Mouse (Mus musculus): ENCODE measurements at regions not wholly inside any gene's neighbourhood (a gene's known extent, or its start where the extent isn't known, plus 50 kb on each side); places are given as distances from the start of the nearest gene placed in this dataset.

- TF ChIP-seq EP300 (IDR thresholded peaks at IDR 0.05) (no peak), CTCF (IDR thresholded peaks at IDR 0.05) (no peak)
These were observed 174.2 kb downstream of the Gm21897 start for GRCm38 (mm10) chr16:15491328-15491999.
